Mouse (Mus musculus) gastrocnemius, postnatal 4 days (tissue): ENCODE results near the gene Trex2. TPM values are rescaled to one million over a fixed set of nuclear protein-coding genes. Genes with fewer than 3 reads are reported as not detected.
"Not testable (repeated sequence)": the region's sequence is repeated elsewhere in the genome, so short reads cannot be mapped to it uniquely, and the experiment has no call there.

ENCODE experiments used
- DNase-seq, 2 experiments: peaks; one replicate each; pipeline ENCODE4 v3.0.0; 2021 to 2022; ENCODE audit warnings: low spot score in 2 of 2, mixed read lengths in 2 of 2
- total RNA-seq, 2 experiments: library from RNA; stranded (reverse); gene quantifications; 2 replicates each; pipeline ENCODE4 v1.2.3; 2021

Gene Trex2
- total RNA-seq, 2 experiments from 2014 or later: not detected

- no peak for DNase-seq
These were observed 2.3 kb downstream of the Trex2 start for GRCm38 (mm10) chrX:73432850-73433249.

- no peak for DNase-seq
These were observed 5.1 kb downstream of the Trex2 start for GRCm38 (mm10) chrX:73430036-73430435.

GRCm38 (mm10) chrX:73412767-73413166, 22.4 kb downstream of the Trex2 start:
- no peak for DNase-seq

- DNase-seq: no peak
These were observed 24.1 kb downstream of the Trex2 start, which contains the start of gene Zfp92 for GRCm38 (mm10) chrX:73410880-73411517. Gene Zfp92, plus strand, starts transcription at chrX:73411096.

GRCm38 (mm10) chrX:73401616-73402015, 33.5 kb downstream of the Trex2 start:
- no peak for DNase-seq

GRCm38 (mm10) chrX:73400951-73401350, 34.2 kb downstream of the Trex2 start:
- no peak for DNase-seq

GRCm38 (mm10) chrX:73398636-73399035, 36.5 kb downstream of the Trex2 start, which contains the start of gene Gm18336:
Gene Gm18336, minus strand, starts transcription at chrX:73398736.
- DNase-seq: not testable (repeated sequence)

- DNase-seq: no peak
These were observed 38.7 kb downstream of the Trex2 start for GRCm38 (mm10) chrX:73396446-73396845.

- no peak for DNase-seq
These were observed 43.7 kb downstream of the Trex2 start for GRCm38 (mm10) chrX:73391481-73391880.

GRCm38 (mm10) chrX:73384924-73385323, 50.2 kb downstream of the Trex2 start:
- no peak for DNase-seq

GRCm38 (mm10) chrX:73384419-73384818, 50.7 kb downstream of the Trex2 start:
- DNase-seq: no peak

Other genes starting within 250 kb of the Trex2 start
- gene Xlr3b, start 243.1 kb downstream of the Trex2 start, total RNA-seq: 10 to 100 TPM in 1 of 2 experiments, under 1 TPM in 1; 0.93 to 11.6 TPM
- gene Xlr4b, start 221.0 kb downstream of the Trex2 start, total RNA-seq: under 1 TPM in 1 of 2 experiments, not detected in 1; 0.20 TPM
- 1 to 10 TPM; 6.8 to 7.2 TPM for gene F8a, start 207.1 kb downstream of the Trex2 start, total RNA-seq
- gene Xlr4c, start 192.2 kb downstream of the Trex2 start, total RNA-seq: under 1 TPM in 1 of 2 experiments, not detected in 1; 0.49 TPM
- not detected for gene Xlr3c, start 170.0 kb downstream of the Trex2 start, total RNA-seq
- not detected for gene Xlr5a, start 142.4 kb downstream of the Trex2 start, total RNA-seq
- not detected for gene Xlr5c, start 142.4 kb downstream of the Trex2 start, total RNA-seq
- gene Gm45015, start 98.5 kb downstream of the Trex2 start, total RNA-seq: not detected
- 10 to 100 TPM; 24.3 to 26.3 TPM for gene Zfp275, start 92.7 kb downstream of the Trex2 start, total RNA-seq
- gene Gm18336, start 36.6 kb downstream of the Trex2 start, total RNA-seq: not detected
- gene Zfp92, start 24.2 kb downstream of the Trex2 start, total RNA-seq: not detected
- 10 to 100 TPM; 23.3 to 27.7 TPM for gene Haus7, start 23.7 kb upstream of the Trex2 start, total RNA-seq
- gene Bgn, start 48.3 kb upstream of the Trex2 start, total RNA-seq: 100 to 1,000 TPM; 487 to 574 TPM
- 1 to 10 TPM; 4.6 to 9.7 TPM for gene Atp2b3, start 67.7 kb upstream of the Trex2 start, total RNA-seq
- gene Dusp9, start 204.1 kb upstream of the Trex2 start, total RNA-seq: under 1 TPM; 0.12 to 0.41 TPM
- 10 to 100 TPM; 11.4 to 12.8 TPM for gene Pnck, start 224.8 kb upstream of the Trex2 start, total RNA-seq
- 10 to 100 TPM; 58.9 to 66.2 TPM for gene Slc6a8, start 237.8 kb upstream of the Trex2 start, total RNA-seq